Mouse (Mus musculus) adipocyte (in vitro differentiated cells): ENCODE measurements around the gene Olfr790.

ENCODE experiments used
- DNase-seq: peaks from one replicate; pipeline ENCODE4 v3.0.0-alpha.2; 2016; ENCODE audit warnings: low spot score

Olfr790 gene

DNA sequence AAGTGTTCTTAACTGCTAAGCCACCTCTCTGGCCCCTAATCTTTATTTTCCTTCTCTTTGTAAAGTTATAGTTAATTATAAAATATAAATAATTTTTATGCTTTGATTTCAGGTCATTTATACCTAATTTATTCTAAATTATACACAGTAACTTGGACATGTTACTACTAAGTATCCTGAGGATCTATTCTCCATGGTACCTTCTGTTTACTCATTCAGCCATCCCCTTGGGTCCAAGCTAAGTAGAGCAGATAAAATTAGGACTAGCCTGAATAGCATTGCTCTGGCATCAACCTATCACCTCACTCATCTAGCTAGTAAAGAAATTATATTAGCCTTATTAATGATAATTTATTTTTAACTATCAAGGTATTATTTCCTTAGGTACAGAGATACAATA is at the start of gene Olfr790:
Gene Olfr790 (plus strand): TSS at position 301 of the 400 bp plus-strand sequence.
- DNase-seq: no peak

DNA sequence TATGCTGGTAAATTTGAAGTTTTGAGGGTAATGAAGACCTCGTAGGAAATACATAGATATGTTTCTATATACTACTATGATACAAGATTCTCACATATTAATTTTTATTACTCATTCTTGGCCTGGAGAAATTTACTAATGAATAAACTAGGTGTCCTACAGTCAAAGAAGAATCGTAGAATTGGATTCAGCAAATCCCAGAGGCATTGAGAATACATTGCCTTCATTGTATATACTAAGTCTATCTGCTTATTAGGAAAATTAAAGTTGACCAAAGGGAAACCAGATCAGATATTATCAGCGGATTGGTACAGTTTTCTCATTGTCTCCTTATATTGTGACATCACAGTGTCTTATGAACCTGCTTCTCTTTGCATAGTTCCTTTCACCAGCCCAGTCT is 36.7 kb upstream of the Olfr790 start, which contains the start of gene Olfr787:
Gene Olfr787 (plus strand): TSS at position 301 of the 400 bp plus-strand sequence.
- DNase-seq: no peak

DNA sequence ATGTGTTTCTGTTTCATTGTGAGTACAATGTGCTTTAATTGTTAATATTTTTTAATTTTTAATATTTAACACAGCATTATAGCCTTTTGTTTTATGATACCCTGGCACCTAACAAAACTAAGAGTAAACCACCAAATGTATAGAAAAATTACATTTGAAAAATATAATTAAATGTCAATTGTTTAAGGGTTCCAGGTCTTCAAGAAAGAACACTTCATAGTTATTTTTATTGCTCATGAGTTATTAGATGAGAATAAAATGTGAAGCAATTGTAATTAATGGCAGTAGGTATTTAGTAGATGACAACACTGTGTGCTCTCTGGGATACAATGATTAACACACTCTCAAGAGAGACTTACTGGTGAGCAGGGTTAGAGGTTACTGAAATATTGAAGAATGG is 27.6 kb upstream of the Olfr790 start, which contains the start of gene Olfr788:
Gene Olfr788 (plus strand): TSS at position 301 of the 400 bp plus-strand sequence.
- no peak for DNase-seq

DNA sequence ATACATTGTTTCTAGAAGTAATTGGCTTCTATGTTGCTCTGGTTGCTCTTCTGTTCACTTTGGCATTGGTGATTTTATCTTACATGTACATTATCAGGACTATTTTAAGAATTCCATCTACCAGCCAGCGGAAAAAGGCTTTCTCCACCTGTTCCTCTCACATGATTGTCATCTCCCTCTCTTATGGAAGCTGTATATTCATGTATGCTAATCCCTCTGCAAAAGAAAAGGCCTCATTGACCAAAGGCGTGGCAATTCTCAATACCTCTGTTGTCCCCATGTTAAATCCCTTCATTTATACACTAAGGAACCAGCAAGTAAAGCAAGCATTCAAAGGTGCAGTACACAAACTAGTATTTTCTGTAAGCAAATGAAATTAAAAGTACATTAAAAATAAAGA is 25.0 kb upstream of the Olfr790 start:
- no peak for DNase-seq

DNA sequence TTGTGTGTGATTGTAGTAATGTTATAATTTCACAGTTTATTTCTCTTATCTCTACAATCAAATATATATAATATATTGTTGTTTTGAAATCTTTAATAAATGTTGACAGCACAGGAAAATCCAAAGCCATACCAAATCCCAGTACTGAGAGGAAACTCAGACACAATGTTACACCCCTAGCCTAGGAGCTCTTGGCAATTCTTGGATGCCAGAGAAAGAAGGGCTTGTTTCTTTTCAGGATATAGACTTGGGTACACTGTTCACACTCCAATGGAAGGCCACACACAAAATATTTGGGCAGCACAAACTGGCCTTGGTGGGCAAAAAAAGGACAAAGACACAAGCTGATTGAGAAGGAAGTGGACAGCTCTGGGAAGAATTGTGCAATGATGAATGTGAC is 24.6 kb upstream of the Olfr790 start:
- DNase-seq: no peak

DNA sequence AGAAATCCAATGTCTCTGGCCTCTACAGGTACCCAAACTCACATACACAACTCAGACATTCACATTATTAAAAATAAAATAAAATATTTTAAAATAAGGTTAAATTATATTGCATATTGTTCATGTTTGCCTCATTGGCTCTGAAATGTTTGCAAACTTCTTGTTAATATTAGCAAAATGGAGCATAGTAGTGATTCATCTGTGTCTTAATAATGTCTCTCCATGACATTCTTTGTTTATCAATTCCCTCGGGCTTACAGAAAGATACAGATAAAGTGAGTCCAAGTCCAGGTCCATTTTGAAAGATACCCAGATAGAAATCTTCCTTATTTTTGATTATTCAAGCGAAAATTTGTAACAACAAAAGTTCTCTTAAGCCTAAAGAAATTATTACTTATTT is 13.8 kb upstream of the Olfr790 start, which contains the start of gene Olfr789:
Gene Olfr789 (plus strand): TSS at position 301 of the 400 bp plus-strand sequence.
- no peak for DNase-seq

DNA sequence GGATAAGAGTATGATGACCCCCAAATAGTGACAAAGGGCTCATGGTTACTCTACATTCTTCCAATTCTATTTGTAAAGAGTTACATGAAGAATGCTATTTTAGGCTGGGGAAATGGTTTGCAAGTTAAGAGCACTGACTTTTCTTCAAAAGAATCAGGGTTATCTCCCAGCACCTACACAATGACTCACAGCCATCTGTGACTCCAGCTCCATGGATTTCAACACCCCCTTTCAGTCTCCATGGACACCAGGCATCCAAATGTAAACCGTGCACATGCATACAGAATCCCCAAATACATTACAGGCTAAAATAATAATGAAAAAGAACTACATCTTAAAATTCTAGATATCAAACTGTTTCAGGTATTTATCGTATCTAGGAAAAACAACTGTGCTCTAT is 8.2 kb upstream of the Olfr790 start:
- no peak for DNase-seq

DNA sequence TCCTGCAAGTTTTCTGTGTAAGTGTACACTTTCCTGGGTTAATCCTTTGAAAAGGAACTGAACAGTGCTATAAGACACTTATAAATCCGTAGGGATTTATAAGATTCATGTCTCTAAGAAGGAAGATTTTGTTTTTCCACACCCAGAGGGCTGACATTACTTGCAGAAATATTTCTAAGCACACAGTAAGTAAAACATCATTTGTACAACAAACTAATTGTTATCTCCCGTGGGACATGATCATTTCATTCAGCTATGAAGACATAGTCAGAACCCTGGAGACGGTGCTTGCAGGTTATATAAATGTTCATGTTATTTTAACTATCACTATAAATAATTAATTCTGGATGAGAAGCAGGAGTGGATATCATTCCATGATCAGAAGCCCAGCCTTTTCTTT is 23.2 kb downstream of the Olfr790 start, which contains the start of gene Olfr791:
Gene Olfr791 (plus strand): TSS at position 301 of the 400 bp plus-strand sequence.
- no peak for DNase-seq

DNA sequence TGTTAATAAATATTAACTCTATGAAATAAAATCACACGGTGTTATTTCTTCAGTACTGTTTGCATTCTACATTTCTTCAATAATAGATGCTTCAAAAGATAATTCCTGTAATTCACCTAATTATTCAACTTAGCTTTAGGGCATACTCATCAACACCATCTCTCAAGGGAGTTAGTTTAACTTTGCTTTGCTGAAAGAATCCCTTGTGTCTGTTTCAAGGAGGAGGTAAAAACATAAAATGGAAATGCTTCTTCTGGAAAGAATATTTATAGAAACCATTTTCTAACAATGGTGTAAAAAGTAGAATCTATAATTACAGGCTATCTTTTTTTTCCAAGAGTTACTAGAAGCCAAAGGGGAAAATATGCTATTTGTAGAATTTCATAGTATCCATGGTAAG is 40.6 kb downstream of the Olfr790 start, which contains the start of gene Olfr792:
Gene Olfr792 (plus strand): TSS at position 301 of the 400 bp plus-strand sequence.
- DNase-seq: no peak

DNA sequence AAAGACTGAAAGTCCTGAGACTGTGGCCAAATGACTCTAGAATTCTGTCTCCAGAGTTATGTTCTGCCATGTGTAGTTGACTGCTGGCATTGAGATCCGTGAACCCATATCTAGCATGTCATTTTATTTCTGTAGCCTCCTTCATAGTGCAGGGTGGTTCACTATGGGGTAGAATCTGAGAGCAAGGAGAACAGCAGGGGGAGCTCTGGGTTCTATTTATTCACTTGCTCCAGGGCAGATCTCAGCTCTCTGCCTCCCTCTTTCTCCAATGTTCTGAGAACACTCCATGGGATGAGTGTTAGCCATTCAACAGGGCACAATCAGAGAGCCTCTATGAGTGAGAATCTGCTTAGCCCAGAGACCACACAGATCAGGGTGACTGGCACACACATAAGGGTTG is 51.1 kb downstream of the Olfr790 start:
- DNase-seq: no peak
